Mouse (Mus musculus) testis, postnatal 14 days (tissue): ENCODE data around the gene Wwp2.
A peak's percentile ranks its signal among the peaks of the same experiment; 100 is the strongest.

ENCODE experiments used
- DNase-seq: peaks from one replicate; pipeline ENCODE4 v3.0.0; 2021; ENCODE audit warnings: low spot score

Gene Wwp2

DNA sequence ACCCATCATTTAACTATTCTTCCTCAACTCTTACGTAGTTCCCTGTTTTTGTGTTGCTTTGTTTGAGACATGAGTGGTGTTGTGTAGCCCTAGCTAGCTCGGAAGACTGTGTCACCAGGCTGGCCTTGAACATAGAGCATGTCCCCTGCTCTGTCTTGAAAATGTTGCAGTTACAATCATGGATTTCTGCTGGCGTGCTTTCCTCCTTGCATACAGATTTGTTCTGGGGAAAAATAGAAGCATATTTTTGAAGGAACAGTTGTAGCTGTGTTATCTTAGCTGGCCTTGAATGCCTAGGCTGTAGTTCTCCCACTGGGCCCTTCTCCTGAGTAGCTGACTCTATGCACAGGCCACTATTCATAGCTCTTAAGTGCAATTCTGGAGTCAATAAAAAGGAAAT, 74.6 kb downstream of the Wwp2 start:
- DNase-seq: peak; percentile 66

DNA sequence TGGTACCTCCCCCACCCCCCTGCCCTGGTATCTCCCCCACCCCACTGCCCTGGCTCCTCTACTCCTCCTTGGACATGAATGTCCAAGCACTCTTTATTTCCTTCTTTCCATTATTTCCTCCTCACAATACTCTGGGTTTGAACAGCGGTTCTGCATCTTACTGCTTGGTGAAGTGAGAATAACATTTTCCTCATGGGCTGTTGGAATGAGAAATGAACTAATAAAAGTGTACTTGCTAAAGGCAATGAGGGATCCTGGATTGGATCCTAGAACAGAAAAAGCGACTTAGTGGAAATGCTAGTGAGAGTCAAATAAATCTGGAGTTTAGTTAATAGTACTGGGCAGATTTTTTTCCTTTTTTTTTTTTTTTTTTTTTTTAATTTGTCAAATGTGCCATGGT, 77.1 kb downstream of the Wwp2 start:
- DNase-seq: no peak

DNA sequence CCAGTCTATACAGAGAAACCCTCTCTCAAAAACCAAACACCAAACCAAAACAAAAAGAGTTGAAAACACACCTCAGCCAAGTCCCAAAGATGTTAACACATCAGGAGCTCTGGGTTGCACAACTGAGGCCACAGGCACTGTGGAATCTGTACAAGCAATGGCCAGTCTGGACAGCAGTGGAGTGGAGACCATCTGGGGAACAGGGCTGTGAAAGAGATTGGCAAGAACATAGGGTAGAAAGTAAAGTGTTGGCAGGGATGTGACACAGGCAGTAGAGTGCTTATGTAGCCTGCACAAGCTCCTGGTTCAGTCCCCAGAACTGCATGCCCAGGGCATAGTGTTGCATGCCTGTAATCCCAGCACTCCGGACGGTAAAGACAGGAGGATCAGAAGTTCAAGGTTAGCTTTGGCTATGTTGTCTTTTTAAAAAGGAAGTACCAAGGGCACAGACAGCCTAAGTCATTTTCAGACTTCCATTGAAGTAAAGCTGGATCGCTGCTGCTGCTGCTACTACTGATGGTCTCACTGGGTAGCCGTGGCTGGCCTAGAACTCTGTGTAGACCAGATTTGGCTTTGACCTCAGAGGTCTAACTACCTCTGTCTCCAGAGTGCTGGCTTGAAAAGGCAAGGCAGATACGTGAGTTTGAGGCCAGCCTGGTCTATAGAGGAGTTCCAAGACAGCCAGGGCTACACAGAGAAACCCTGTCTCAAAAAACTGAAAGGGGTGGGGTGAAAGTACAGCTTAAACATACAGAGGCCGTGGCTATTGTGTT, 79.0 kb downstream of the Wwp2 start:
- DNase-seq: no peak

DNA sequence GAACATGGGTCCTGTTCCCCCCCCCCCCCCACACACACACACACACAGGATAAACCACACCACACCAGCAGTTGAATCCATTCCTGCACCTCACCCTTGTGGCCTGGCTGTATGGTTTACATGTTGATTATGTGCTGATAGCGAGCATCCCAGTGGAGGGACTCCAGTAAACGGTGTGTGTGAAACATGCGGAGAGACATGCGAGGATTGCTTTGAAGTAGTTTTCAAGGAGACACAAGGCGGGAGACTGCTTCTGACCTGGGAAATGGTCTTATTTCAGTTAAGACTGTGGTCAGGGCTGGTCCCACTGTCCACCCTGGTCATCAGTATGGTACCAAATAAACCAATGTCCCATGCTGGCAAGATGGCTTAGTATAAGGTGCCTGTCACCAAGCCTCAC, 82.6 kb downstream of the Wwp2 start:
- DNase-seq: no peak

DNA sequence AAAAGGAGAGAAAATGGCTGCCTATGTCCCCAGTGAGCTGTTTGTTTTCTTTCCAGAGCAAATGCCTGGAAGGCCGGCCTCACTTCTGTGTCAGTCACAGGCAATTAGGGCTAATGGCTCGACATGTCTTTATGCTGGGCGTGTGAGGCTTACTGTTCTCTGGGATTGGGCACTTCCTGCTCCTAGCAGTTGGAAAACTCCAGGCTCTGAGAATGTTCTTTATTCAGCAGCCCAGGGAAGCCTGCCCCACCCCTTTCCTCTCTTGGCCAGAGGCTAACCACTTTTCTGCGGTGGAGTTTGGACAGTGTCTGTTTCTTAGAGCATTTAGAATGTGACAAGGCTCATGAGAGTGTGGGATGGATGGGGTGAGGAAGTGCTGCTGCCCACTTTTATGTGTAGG, 83.7 kb downstream of the Wwp2 start:
- DNase-seq: no peak

DNA sequence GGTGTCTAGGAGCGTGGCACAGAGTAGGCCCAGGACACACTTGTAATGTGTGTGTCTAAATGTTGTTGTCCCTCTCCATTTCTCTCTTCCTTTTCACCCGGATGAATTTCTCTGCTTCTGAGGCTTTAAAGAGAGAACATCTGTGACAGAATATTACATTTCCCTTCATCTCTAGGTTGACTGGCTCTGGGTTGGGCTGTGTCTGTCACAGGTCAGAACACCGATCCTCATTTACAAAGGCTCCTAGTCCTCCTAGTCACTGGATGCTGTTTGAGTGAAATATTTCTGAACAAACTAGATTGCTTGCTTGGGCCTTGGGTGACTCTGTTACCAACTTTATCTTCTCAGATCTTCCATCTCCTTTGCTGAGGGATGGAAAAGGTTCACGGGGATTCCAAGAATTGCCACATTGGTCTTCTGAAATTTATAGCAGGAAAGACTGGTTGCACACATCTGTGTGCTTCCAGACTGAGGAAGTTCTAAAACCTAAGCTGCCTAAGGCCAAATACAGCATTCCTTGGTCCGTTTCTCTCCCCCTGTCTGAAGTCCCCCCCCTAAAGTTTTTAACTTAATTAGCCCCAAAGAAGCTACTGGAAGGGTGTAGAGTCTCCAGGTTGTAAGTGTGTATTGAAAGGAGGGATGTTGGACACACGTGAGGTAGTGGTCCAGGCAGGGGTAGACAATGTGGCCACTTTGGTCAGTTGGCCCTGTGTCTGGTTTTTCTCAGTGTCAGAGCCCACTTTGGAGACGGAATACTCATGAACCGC, 85.8 kb downstream of the Wwp2 start:
- DNase-seq: no peak

DNA sequence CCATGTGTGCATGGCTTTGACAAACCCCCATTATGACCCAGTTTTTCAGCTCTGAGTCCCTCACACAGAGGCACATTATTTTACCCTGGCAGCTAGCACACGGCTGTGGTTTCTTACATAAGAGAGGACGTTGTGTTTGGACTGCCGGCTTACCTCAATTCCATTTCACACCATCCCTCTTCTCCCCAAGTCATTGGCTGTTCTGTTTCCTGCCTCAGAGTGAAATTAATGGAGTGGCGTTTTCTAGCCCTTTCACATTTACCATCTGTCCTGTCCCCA, 86.3 kb downstream of the Wwp2 start:
- no peak for DNase-seq

DNA sequence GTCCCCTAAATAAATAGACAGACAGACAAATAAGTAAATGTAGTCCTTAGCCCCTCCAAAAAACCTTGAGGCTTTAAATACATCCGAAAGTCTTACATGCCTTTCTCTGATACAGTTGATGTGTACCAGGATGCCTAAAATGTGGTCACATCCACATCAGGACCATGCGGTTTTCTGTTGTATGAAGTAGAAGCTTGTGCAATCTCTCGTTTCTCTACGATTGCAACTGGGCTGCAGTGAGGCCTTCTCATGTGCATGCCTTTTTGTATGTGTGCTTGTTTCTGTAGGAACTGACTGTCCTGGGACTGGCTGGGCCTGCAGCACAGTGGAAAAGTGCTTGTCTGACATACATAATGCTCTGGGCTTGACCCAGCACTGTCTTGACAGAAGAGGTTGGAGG, 88.4 kb downstream of the Wwp2 start:
- no peak for DNase-seq

DNA sequence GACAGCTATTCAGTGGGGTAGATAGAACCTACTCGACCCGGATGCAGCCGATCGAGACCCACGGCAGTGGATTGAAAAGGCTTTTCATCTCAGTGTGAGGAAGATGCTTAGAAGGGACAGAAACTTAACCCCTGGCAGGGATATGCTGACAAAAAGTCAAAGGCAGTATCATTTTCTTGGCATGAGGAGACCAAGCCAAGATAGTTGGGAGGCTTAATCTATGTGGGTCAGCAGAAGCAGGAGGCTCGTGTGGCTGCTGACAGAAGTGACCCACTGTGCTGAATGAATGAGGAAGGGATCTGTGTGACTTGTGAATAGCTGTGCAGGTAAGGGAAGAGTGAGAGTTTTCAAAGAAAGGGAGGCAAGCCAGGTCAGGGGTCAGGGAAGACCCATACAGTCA, 92.6 kb downstream of the Wwp2 start:
- no peak for DNase-seq

DNA sequence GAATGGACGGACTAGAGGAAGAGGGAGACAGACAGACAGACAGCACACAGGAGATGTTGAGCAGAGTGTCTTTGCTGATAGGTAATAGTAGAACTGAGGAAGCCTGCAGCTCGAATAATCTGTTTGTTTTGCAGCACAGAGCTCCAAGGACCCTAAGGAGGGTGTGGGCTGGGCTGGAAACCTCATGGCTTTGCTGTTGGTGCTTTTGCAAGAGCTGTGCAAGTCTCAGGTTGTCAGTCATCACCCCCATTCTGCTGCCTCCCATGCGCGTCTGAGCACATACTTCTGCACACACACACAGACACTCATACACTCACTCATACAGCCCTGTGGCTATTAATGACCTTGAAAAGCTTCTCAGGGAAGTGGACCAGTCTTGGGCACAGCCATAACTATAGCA, 101.3 kb downstream of the Wwp2 start:
- no peak for DNase-seq

DNA sequence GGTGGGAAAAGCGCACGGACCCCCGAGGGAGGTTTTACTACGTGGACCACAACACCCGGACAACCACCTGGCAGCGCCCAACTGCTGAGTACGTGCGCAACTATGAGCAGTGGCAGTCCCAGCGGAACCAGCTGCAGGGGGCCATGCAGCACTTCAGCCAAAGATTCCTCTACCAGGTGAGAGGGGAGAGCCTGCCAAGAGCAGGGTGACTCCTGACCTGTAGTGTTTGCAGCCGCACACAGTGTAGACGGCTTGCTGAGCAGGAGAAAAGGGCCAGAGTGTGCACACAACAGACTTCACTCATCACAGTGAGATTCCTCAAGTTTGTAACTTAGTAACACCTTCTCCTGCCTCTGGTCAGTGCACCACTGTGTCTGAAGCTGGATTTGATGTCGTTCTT, 104.5 kb downstream of the Wwp2 start:
- DNase-seq: no peak

DNA sequence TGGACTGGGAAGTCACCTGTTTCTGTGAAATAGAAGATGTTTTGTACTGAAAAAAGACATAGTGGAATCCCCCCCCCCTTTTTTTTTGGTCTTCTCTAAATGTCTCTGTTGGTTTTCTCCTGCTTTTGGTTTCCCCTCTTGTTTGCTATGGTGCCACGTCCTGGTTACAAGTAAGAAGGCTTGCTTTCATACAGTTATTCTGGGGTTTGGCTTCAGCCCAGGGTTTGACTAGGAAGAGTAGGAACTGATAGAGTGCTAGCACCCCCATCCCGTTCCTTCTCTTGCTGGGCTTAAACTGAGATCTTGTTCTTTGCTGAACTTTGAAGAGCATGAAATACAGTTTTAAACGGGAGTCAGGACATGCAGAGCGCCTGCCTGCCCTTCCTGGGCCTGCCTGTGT, 105.2 kb downstream of the Wwp2 start:
- DNase-seq: no peak

DNA sequence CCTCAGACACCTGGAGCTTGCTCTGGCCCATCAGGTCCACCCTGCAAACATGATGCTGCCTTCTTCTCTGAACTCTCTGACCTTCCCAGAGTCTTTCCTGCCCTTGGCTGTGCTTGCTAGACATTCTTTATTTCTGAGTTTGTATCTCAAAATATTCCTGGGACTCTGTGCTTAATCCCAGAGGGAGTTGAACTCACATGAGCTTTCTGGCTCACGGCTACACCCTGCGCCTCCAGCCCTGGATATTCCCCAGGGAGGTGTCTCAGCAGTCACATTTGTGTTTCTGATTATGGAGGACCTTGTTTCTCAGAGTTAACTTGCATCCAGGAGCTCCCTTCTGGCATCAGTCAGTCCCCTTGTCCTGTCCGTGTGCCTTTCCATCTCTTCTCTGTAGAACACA, 106.0 kb downstream of the Wwp2 start:
- no peak for DNase-seq

DNA sequence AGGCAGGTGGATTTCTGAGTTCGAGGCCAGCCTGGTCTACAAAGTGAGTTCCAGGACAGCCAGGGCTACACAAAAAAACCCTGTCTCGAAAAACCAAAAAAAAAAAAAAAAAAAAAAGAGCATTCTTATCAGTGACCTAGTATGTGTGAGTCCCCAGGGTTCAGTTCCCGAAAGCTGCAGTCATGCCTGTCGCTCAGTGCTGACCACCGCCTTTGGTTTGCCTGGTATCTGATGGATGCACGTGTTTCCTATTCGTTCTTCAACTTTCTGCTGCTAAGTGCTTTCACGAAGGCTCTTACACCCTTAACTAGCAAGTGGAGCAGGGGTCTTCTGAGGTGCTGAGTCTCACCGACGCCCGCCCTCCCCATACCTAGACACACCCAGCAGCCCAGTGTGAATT, 107.5 kb downstream of the Wwp2 start:
- DNase-seq: no peak

DNA sequence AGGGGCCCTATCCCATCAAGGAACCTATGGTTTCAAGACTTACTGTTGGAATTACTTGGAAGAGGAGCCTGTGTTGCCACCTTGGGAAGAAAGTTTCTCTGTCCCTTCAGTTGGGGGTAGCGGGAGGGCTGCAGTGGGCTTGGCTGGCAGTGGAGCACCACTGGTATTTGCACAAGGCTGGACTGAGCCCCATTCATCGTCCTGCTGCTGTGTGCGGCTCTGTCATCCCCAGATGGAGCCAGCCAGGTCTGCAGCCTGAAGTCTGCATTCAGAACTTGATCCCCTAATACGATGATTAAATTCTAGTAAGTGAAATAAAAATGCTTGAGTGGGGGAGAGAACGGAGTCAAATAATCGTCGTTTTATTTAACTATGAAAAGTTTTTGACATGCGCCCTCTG, 108.0 kb downstream of the Wwp2 start:
- DNase-seq: no peak

DNA sequence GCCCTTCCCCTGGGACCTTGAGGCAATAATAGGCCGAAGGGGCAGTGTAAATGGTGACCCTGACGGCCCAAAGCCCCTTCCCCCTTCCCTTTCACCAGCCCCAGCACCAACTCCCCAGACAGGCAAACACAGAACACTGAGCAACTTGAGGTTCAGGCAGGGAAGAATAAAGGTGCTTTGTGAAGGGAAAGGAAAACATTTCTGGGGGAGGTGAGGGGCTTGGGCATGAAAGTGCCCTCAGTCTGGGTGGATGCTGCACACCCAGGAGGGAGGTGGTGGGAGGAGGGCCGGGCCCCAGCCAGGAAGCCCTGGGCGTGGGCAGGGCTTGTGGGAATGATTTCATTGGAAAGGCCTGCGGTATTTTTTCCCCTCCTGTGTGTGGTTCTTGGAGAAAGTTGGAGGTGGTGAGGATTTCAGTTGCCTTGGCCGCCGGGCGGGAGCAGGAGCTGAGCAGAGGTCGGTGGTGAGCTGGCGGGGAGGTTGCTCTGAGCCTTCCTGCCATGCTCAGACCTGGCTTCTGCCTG, 108.5 kb downstream of the Wwp2 start:
- DNase-seq: no peak

DNA sequence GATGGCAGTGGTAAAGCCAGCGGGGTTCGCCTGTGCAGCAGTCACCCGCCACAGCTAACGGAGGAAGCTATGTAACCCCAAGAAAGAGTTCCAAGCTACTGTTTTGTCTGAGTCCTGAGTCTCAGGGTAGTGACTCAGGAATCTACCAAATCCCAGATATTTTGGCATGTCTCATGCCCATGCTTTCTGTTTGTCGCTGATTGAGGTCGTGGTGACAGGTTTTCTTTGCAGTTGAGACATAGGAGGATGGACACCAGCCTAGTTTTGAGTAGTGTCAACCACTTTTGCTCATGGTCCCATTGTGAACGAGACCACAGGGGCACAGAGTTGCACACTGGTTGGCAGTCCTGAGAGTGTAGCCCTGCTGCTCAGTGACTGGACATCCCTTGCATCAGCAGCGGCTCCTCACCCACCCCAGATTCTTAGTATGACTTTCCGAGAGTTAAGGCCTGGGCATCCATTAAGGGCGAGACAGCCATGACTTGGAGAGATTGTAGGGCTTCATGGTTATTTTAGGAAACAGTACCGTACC, 109.5 kb downstream of the Wwp2 start:
- DNase-seq: no peak

DNA sequence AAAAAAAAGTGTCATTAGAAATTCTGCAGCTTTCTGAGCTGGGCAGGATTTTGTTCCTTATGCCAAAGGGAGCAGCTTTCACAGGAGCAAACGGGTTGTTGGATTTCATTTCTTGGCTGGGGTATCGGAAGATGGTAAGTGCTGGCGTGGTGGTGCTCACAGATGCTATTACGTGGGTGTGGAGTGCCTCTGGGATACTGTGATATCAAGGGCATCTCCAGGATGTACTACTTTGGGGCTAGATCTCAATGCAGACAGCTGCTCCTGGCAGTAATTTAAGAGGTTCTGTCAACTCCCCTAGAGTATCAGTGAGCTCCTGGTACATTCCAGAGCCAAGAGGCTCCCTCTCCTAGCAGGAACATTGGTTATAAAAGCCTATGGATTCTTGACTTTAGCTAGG, 110.0 kb downstream of the Wwp2 start:
- DNase-seq: no peak

DNA sequence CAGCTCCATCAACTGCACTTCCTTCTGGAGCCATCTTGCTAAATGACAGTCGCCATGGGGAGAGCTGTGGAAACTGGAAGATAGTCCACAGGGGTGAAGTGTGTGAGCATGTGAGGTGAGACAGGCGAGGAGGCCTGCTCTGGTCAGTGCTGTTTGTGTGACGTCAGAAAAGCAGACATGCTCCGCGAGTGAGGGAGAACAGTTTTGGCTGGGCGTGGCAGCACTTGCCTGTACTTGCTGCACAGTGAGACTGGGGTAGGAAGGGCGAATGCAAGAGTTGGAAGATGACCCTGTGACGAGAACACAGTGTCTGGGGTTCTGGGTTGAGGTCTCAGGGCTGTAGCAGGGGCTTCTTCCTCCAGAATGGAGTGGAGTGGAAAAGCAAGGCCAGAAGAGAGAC, 110.7 kb downstream of the Wwp2 start:
- DNase-seq: no peak

DNA sequence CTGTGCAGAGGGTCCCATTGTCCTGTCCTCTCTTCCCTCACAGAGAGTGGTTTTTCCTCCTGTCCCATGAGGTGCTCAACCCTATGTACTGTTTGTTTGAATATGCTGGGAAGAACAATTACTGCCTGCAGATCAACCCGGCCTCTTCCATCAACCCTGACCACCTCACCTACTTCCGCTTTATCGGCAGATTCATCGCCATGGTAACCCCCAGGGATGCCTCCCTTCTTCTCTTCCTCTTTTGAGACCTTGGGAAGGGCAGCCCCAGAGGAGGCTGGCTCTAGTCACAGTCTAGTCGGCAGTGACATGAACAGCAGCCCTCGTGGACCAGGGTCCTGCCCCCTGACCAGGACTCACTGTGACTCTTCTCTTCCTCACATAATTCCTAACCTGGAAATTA, 116.1 kb downstream of the Wwp2 start:
- DNase-seq: no peak

DNA sequence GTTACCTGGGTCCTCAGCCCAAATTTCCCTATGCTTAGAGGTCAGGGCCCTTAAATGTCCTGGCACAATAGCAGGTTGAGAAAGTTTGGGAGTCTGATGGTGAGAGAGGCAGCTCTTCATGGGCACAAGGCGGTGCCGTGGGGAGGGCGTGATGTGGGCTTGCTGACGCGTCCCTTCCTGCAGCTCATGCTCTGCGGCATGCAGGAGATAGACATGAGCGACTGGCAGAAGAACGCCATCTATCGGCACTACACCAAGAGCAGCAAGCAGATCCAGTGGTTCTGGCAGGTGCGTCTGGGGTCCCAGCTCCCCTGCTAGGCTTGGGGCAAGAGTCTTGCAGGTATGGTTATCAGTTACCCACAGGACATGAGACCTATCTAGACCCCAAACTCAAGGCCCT, 119.1 kb downstream of the Wwp2 start:
- no peak for DNase-seq

DNA sequence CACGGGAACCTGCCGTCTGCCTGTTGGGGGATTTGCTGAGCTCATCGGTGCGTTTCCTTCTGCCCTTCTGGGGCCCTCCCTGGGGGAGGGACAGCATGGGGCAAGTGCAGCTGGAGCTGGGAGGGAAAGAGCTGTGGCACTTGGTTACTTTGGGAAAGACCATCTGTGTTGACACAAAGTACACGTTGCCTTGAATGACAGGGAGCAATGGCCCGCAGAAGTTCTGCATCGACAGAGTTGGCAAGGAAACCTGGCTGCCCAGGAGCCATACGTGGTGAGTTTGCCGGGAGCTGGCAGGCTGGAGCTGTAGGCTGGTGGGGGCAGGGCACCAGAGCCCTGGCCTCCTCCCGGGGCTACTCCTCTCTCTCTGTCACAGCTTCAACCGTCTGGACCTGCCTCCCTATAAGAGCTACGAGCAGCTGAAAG, 120.4 kb downstream of the Wwp2 start:
- DNase-seq: no peak

DNA sequence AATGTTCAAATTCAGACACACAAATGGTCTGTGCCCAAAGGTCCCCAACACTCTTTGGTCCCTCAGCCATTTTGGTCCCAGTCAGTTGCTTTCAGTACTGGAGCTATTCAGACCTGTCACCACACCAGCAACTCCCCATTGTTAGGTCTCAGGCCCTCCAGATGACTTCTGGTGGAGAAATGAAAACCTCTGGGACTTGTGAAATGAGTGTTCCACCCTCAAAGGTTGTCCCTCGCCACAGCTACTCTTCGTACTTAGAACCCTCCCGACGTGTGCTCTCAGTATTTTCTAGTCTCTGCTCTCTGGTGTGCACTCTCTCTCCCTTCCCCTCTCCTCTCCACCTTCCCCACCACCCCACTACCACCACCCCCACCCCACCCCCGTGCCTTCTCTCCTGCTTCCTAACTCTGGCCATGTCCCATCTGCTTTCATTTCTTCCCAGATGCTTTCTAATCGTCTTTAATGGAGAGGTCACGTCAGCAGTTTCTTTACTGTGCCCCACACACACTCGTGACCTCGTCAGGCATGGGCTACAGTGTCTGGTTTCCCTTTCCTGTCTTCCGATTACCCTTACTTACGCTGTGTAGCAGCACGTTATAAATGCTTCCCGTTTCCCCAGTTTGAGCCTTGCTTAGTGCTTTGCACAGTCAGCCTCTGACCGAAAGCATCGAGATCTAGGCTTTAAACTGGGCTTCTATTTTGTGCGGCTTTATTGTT, 124.8 kb downstream of the Wwp2 start:
- no peak for DNase-seq
